ENCODE assay signal across 15 mouse cellular contexts in genomic region chr17:50761082-50761481, GRCm38 (mm10).
DNase-seq lines count a peak whose midpoint lies in the region; ATAC-seq and TF ChIP-seq lines count a peak whose summit lies in the region.
"Had no signal": no experiment of that assay in that cellular context is flagged by ENCODE, and none has a peak within 500 bp of the region (broad histone marks: within the 10 kb centered on the region; RNA-seq: fewer than 3 reads in every experiment).

No protein-coding gene starts in this region.

- H3K27me3 ChIP-seq in kidney, embryonic 15.5 days = no peaks in the 10 kb centered on the region
- H3K27me3 ChIP-seq in midbrain, embryonic 14.5 days (ENCODE audit: control insufficient read depth, insufficient read depth, low read length) = no peaks in the 10 kb centered on the region
- H3K27me3 ChIP-seq in midbrain, embryonic 11.5 days (ENCODE audit: control insufficient read depth, insufficient read depth, low read length) = no peaks in the 10 kb centered on the region
- H3K27me3 ChIP-seq in midbrain, postnatal 0 days (ENCODE audit: insufficient read depth, low read length) = no peaks in the 10 kb centered on the region
- H3K27me3 ChIP-seq: CH12.LX; limb, embryonic 13.5 days; neural tube, embryonic 13.5 days; stomach, embryonic 15.5 days had no signal

- WGBS in kidney, embryonic 15.5 days = 43% methylated on average over 5 of the region's 5 CpGs
- 30% methylated on average over 5 of the region's 5 CpGs for WGBS in midbrain, embryonic 14.5 days
- WGBS in midbrain, embryonic 11.5 days = 48% methylated on average over 5 of the region's 5 CpGs
- WGBS in midbrain, postnatal 0 days = 26% methylated on average over 5 of the region's 5 CpGs

- no peak for DNase-seq in kidney, adult 11 months
- DNase-seq in midbrain, embryonic 14.5 days = peak; percentile 36
- no peak for DNase-seq in midbrain, embryonic 11.5 days (ENCODE audit: low spot score, missing footprints)
- peak; percentile 13 for DNase-seq in midbrain, postnatal 0 days (ENCODE audit: low spot score)
- no peak for DNase-seq in T-cell, adult 2 months (ENCODE audit: low spot score)
- DNase-seq: gastrocnemius, postnatal 36 days; kidney, postnatal 25 days had no signal

- no peak for TF ChIP-seq POLR2A in cortical plate, adult 2 months (IDR thresholded peaks at IDR 0.05; ENCODE audit: extremely low read depth, insufficient read depth, low read length)

- peak; percentile 36; the same call in 1 of the 2 replicates for ATAC-seq in kidney, embryonic 15.5 days (replicated peaks; ENCODE audit: low FRiP score)
- no peak; the same call in 1 of the 2 replicates for ATAC-seq in midbrain, embryonic 14.5 days (ENCODE audit: low FRiP score, low TSS enrichment)
- ATAC-seq in midbrain, embryonic 11.5 days (ENCODE audit: low FRiP score) = no peak
- ATAC-seq in midbrain, postnatal 0 days (ENCODE audit: low FRiP score) = no peak
- ATAC-seq in activated CD4-positive, CD25-positive, alpha-beta regulatory T cell, adult 4 months = no peak

- no peaks in the 10 kb centered on the region for H3K36me3 ChIP-seq in kidney, embryonic 15.5 days
- no peaks in the 10 kb centered on the region for H3K36me3 ChIP-seq in midbrain, embryonic 14.5 days (ENCODE audit: control insufficient read depth, insufficient read depth, low read length)
- no peaks in the 10 kb centered on the region for H3K36me3 ChIP-seq in midbrain, embryonic 11.5 days (ENCODE audit: control insufficient read depth, insufficient read depth, low read length)
- H3K36me3 ChIP-seq in midbrain, postnatal 0 days (ENCODE audit: insufficient read depth, low read length) = peaks cover 4% of the 10 kb centered on the region; the same call in 1 of the 2 replicates
- H3K36me3 ChIP-seq: limb, embryonic 13.5 days; neural tube, embryonic 13.5 days; stomach, embryonic 15.5 days had no signal

- no peak overlapping the region for H3K4me3 ChIP-seq in kidney, embryonic 15.5 days (replicated peaks)
- no peak overlapping the region for H3K4me3 ChIP-seq in midbrain, embryonic 14.5 days (replicated peaks; ENCODE audit: low read depth, low read length)
- no peak overlapping the region for H3K4me3 ChIP-seq in midbrain, embryonic 11.5 days (ENCODE audit: low read depth, low read length)
- H3K4me3 ChIP-seq in cortical plate, adult 2 months (ENCODE audit: insufficient read depth, low read length) = no peak overlapping the region
- no peak overlapping the region for H3K4me3 ChIP-seq in midbrain, postnatal 0 days (ENCODE audit: low read depth, low read length)
- H3K4me3 ChIP-seq: erythroblast, embryonic 14.5 days; limb, embryonic 13.5 days; neural tube, embryonic 13.5 days; stomach, embryonic 15.5 days had no signal

- no peak overlapping the region for H3K4me2 ChIP-seq in kidney, embryonic 15.5 days
- no peak overlapping the region for H3K4me2 ChIP-seq in midbrain, embryonic 14.5 days (ENCODE audit: low read length)
- no peak overlapping the region for H3K4me2 ChIP-seq in midbrain, embryonic 11.5 days
- no peak overlapping the region for H3K4me2 ChIP-seq in midbrain, postnatal 0 days (ENCODE audit: low read depth, low read length, poor library complexity, severe bottlenecking)
- H3K4me2 ChIP-seq: limb, embryonic 13.5 days; neural tube, embryonic 13.5 days; stomach, embryonic 15.5 days had no signal

- TF ChIP-seq CTCF in cortical plate, adult 2 months (IDR thresholded peaks at IDR 0.05; ENCODE audit: extremely low read depth, insufficient read depth, low read length) = no peak
- TF ChIP-seq CTCF in midbrain, postnatal 0 days (IDR thresholded peaks at IDR 0.05) = no peak

- H3K27ac ChIP-seq in kidney, embryonic 15.5 days = no peak overlapping the region
- H3K27ac ChIP-seq in midbrain, embryonic 14.5 days (replicated peaks; ENCODE audit: low read depth, low read length) = no peak overlapping the region
- H3K27ac ChIP-seq in midbrain, embryonic 11.5 days (ENCODE audit: low read depth, low read length) = no peak overlapping the region
- H3K27ac ChIP-seq in cortical plate, adult 2 months (ENCODE audit: insufficient read depth, low read length) = peak overlapping the region; percentile 53
- H3K27ac ChIP-seq in midbrain, postnatal 0 days (ENCODE audit: low read depth, low read length) = no peak overlapping the region
- H3K27ac ChIP-seq: limb, embryonic 13.5 days; neural tube, embryonic 13.5 days; stomach, embryonic 15.5 days had no signal

- H3K9me3 ChIP-seq in kidney, embryonic 15.5 days (replicated peaks) = no peaks in the 10 kb centered on the region
- H3K9me3 ChIP-seq in midbrain, embryonic 14.5 days (ENCODE audit: control insufficient read depth, low read length) = no peaks in the 10 kb centered on the region
- no peaks in the 10 kb centered on the region for H3K9me3 ChIP-seq in midbrain, embryonic 11.5 days (ENCODE audit: control insufficient read depth, low read length)
- no peaks in the 10 kb centered on the region for H3K9me3 ChIP-seq in midbrain, postnatal 0 days (ENCODE audit: low read length)
- H3K9me3 ChIP-seq: limb, embryonic 13.5 days; neural tube, embryonic 13.5 days; stomach, embryonic 15.5 days had no signal

- H3K9ac ChIP-seq in kidney, embryonic 15.5 days = no peak overlapping the region
- no peak overlapping the region for H3K9ac ChIP-seq in midbrain, embryonic 14.5 days (replicated peaks; ENCODE audit: low read length)
- no peak overlapping the region for H3K9ac ChIP-seq in midbrain, embryonic 11.5 days (ENCODE audit: low read length)
- H3K9ac ChIP-seq in midbrain, postnatal 0 days (replicated peaks; ENCODE audit: low read length, poor library complexity, severe bottlenecking) = no peak overlapping the region
- H3K9ac ChIP-seq: limb, embryonic 13.5 days; neural tube, embryonic 13.5 days; stomach, embryonic 15.5 days had no signal

- H3K4me1 ChIP-seq in kidney, embryonic 15.5 days = no peaks in the 10 kb centered on the region
- no peaks in the 10 kb centered on the region; the same call in 1 of the 2 replicates for H3K4me1 ChIP-seq in midbrain, embryonic 14.5 days (ENCODE audit: control insufficient read depth, insufficient read depth, low read length)
- 0 out of 2 replicates have a peak, but pooled peaks cover 4% of the 10 kb centered on the region for H3K4me1 ChIP-seq in midbrain, embryonic 11.5 days (ENCODE audit: control insufficient read depth, insufficient read depth, low read length)
- H3K4me1 ChIP-seq in cortical plate, adult 2 months (ENCODE audit: control insufficient read depth, insufficient read depth, low read length) = peaks cover 5% of the 10 kb centered on the region
- H3K4me1 ChIP-seq in midbrain, postnatal 0 days (ENCODE audit: insufficient read depth, low read length) = no peaks in the 10 kb centered on the region
- H3K4me1 ChIP-seq: limb, embryonic 13.5 days; stomach, embryonic 15.5 days had no signal

Comparison
In these comparisons a context has a peak if more than half of its experiments do, and no peak if none do; other contexts are left out.
1. DNase-seq: peak in midbrain, embryonic 14.5 days (single experiment) and midbrain, postnatal 0 days (single experiment); none in kidney, adult 11 months (single experiment), midbrain, embryonic 11.5 days (single experiment) and T-cell, adult 2 months (single experiment).